Mouse (Mus musculus): ENCODE results near the gene Clasp1. TPM values are rescaled to one million over a fixed set of nuclear protein-coding genes. Genes with fewer than 3 reads are reported as not detected.

Clasp1 gene
- total and polyA plus RNA-seq, 3 experiments: 13.9 to 21.3 TPM; not detected in 1

DNA sequence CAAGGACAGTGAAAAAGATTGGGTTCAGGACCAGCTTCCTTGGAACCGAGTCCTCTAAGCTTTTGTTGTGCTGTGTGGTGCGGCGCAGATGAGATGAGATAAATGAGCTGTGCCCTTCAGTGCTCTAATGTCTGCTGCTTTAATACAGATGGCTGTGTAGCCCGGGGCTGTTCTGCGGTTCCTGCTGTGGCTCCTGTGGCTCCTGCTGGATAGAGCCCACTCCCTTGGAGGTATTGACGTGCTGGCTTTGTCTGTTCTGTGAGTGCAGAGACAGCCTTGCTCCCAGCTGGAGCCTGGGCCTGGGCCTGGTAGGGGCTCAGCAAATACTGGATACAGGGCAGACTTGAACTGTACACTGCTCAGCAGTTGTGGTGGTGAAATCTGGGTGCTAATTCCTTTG lies 34.0 kb downstream of the Clasp1 start:
- no peak for DNase-seq (ENCODE audit: low read depth, low spot score)
- no peaks in the 10 kb centered on the region for H3K27me3 ChIP-seq (ENCODE audit: control insufficient read depth in 1 of 2, insufficient read depth in 2 of 2, low read length in 2 of 2)
- no peak overlapping the region for H3K27ac ChIP-seq (ENCODE audit: control insufficient read depth, low read depth, low read length)
- H3K9ac ChIP-seq (ENCODE audit: control insufficient read depth, low read depth, low read length, poor library complexity, severe bottlenecking): no peak overlapping the region
- no peaks in the 10 kb centered on the region for H3K9me3 ChIP-seq (replicated peaks; ENCODE audit: insufficient read depth, low read length)
- H3K4me3 ChIP-seq (ENCODE audit: control insufficient read depth in 1 of 2, insufficient read depth in 1 of 2, low read depth in 2 of 2, low read length in 2 of 2): no peak overlapping the region
- H3K4me1 ChIP-seq (ENCODE audit: control insufficient read depth in 1 of 2, insufficient read depth in 2 of 2, low read length in 2 of 2): peaks cover 4 to 11% of the 10 kb centered on the region in 2 experiments
- H3K79me2 ChIP-seq (ENCODE audit: control insufficient read depth, insufficient read depth, low read length, poor library complexity): peaks cover 11% of the 10 kb centered on the region; the same call in 1 of the 2 replicates
- TF ChIP-seq SIN3A (IDR thresholded peaks at IDR 0.05; ENCODE audit: low read length) (no peak), EP300 (IDR thresholded peaks at IDR 0.05; ENCODE audit: low read depth in 1 of 2, low read length in 2 of 2) (no peak), MYB (IDR thresholded peaks at IDR 0.05; ENCODE audit: low read depth, low read length) (no peak), MEF2A (IDR thresholded peaks at IDR 0.05; ENCODE audit: extremely low read depth, insufficient replicate concordance, low read depth, low read length, poor library complexity, severe bottlenecking) (no peak), ZC3H11A (IDR thresholded peaks at IDR 0.05; ENCODE audit: low read depth, low read length) (no peak), CTCF (IDR thresholded peaks at IDR 0.05 in 2 of 3, conservative IDR thresholded peaks at IDR 0.05 in 1 of 3; ENCODE audit: control insufficient read depth in 1 of 3, insufficient read depth in 1 of 3, low read depth in 2 of 3, low read length in 3 of 3, poor library complexity in 1 of 3, severe bottlenecking in 1 of 3) (no peak), ZMIZ1 (IDR thresholded peaks at IDR 0.05; ENCODE audit: low read depth, low read length) (no peak), UBTF (IDR thresholded peaks at IDR 0.05; ENCODE audit: borderline replicate concordance, insufficient read depth, low read depth, low read length) (no peak), RAD21 (IDR thresholded peaks at IDR 0.05; ENCODE audit: low read depth, low read length) (no peak), ETS1 (IDR thresholded peaks at IDR 0.05; ENCODE audit: low read depth, low read length) (no peak), JUND (IDR thresholded peaks at IDR 0.05; ENCODE audit: low read depth, low read length) (no peak), RCOR1 (IDR thresholded peaks at IDR 0.05; ENCODE audit: low read depth, low read length) (no peak), CHD1 (IDR thresholded peaks at IDR 0.05; ENCODE audit: low read depth, low read length) (no peak), CHD2 (IDR thresholded peaks at IDR 0.05; ENCODE audit: low read length) (no peak), GATA1 (IDR thresholded peaks at IDR 0.05; ENCODE audit: low read depth, low read length) (no peak), TCF12 (IDR thresholded peaks at IDR 0.05; ENCODE audit: low read depth, low read length) (no peak), MYC (IDR thresholded peaks at IDR 0.05; ENCODE audit: low read depth, low read length) (no peak)
- peaks cover 6 to 12% of the 10 kb centered on the region in 2 experiments for H3K36me3 ChIP-seq (ENCODE audit: control insufficient read depth in 1 of 2, insufficient read depth in 2 of 2, low read length in 2 of 2)

DNA sequence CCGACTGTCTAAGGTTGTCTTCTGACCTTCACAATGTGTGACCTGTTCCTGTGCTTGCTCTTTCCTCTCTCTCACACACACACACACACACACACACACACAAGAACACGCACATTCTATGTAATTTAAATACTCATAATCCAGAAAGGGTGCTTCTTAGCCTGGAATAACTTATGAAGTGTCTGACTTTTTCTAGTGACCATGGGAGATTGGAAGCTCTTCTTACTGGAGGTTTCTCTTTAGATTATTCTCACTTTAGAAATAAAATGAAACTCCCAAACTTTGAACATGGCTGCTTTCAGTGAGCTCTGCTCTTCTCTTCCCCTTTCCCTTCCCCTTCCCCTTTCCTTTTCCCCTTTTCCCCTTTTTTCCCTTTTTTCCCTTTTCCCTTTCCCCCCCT lies 37.1 kb downstream of the Clasp1 start:
- H3K79me2 ChIP-seq (ENCODE audit: control insufficient read depth, insufficient read depth, low read length, poor library complexity): peaks cover 20% of the 10 kb centered on the region
- no peak overlapping the region for H3K4me3 ChIP-seq (ENCODE audit: control insufficient read depth in 1 of 2, insufficient read depth in 1 of 2, low read depth in 2 of 2, low read length in 2 of 2)
- no peak for TF ChIP-seq HCFC1 (IDR thresholded peaks at IDR 0.05; ENCODE audit: low read depth, low read length)
- TF ChIP-seq ZC3H11A (IDR thresholded peaks at IDR 0.05; ENCODE audit: low read depth, low read length): no peak
- TF ChIP-seq POLR2A (IDR thresholded peaks at IDR 0.05; ENCODE audit: control insufficient read depth in 1 of 2, insufficient read depth in 1 of 2, low read depth in 1 of 2, low read length in 2 of 2, poor library complexity in 1 of 2): no peak
- H3K27me3 ChIP-seq (ENCODE audit: control insufficient read depth in 1 of 2, insufficient read depth in 2 of 2, low read length in 2 of 2): no peaks in the 10 kb centered on the region
- peaks cover 3 to 9% of the 10 kb centered on the region in 2 experiments for H3K4me1 ChIP-seq (ENCODE audit: control insufficient read depth in 1 of 2, insufficient read depth in 2 of 2, low read length in 2 of 2)
- H3K36me3 ChIP-seq (ENCODE audit: control insufficient read depth in 1 of 2, insufficient read depth in 2 of 2, low read length in 2 of 2): peaks cover 2 to 22% of the 10 kb centered on the region in 2 experiments
- H3K9me3 ChIP-seq (replicated peaks; ENCODE audit: insufficient read depth, low read length): no peaks in the 10 kb centered on the region
- no peak for DNase-seq (ENCODE audit: low read depth, low spot score)
- no peak overlapping the region for H3K27ac ChIP-seq (ENCODE audit: control insufficient read depth, low read depth, low read length)
- no peak overlapping the region for H3K9ac ChIP-seq (ENCODE audit: control insufficient read depth, low read depth, low read length, poor library complexity, severe bottlenecking)

All from MEL (cell line).